Mouse (Mus musculus) MEL (cell line): ENCODE results near the gene Ddias. TPM values are rescaled to one million over a fixed set of nuclear protein-coding genes. Genes with fewer than 3 reads are reported as not detected.

Experiments used
- DNase-seq: peaks from one replicate; pipeline ENCODE4 v3.0.0; 2011; ENCODE audit warnings: low read depth, low spot score
- H3K27ac ChIP-seq: 2 replicates; pipeline ENCODE4 v1.5.1; 2012; ENCODE audit warnings: low read depth, mild to moderate bottlenecking, control low read depth, low read length, moderate library complexity; ENCODE audit not compliant: control insufficient read depth
- H3K27me3 ChIP-seq, 2 experiments: fragments of 150-350 bp in 1 of 2; sonication (generic) in 1 of 2; 2 replicates each; pipeline ENCODE4 v1.6.1; 2012; ENCODE audit warnings: low read length in 2 of 2, mild to moderate bottlenecking in 2 of 2, improper control_type of control experiment in 1 of 2, moderate library complexity in 1 of 2; ENCODE audit not compliant: insufficient read depth in 2 of 2, control insufficient read depth in 1 of 2
- H3K36me3 ChIP-seq, 2 experiments: 2 replicates each; pipeline ENCODE4 v1.6.1; 2012 to 2014; ENCODE audit warnings: low read length in 2 of 2, improper control_type of control experiment in 1 of 2, inconsistent platforms in 1 of 2, mild to moderate bottlenecking in 1 of 2; ENCODE audit not compliant: insufficient read depth in 2 of 2, control insufficient read depth in 1 of 2
- H3K4me1 ChIP-seq, 2 experiments: fragments of 150-350 bp in 1 of 2; sonication (generic) in 1 of 2; 2 replicates each; pipeline ENCODE4 v1.6.1; 2012; ENCODE audit warnings: low read length in 2 of 2, improper control_type of control experiment in 1 of 2, mild to moderate bottlenecking in 1 of 2; ENCODE audit not compliant: insufficient read depth in 2 of 2, control insufficient read depth in 1 of 2
- H3K4me3 ChIP-seq, 2 experiments: fragments of 150-350 bp in 1 of 2; sonication (generic) in 1 of 2; 2 replicates each; pipeline ENCODE4 v1.5.1; 2012; ENCODE audit warnings: low read depth in 2 of 2, low read length in 2 of 2, mild to moderate bottlenecking in 2 of 2, moderate library complexity in 2 of 2, control low read depth in 1 of 2, improper control_type of control experiment in 1 of 2; ENCODE audit not compliant: control insufficient read depth in 1 of 2, insufficient read depth in 1 of 2
- H3K79me2 ChIP-seq: 2 replicates; pipeline ENCODE4 v1.6.1; 2012; ENCODE audit warnings: mild to moderate bottlenecking, low read length, moderate library complexity; ENCODE audit not compliant: control insufficient read depth, poor library complexity, insufficient read depth
- H3K9ac ChIP-seq: 2 replicates; pipeline ENCODE4 v1.6.1; 2012; ENCODE audit warnings: low read depth, mild to moderate bottlenecking, control low read depth, low read length, moderate library complexity; ENCODE audit not compliant: control insufficient read depth, poor library complexity, severe bottlenecking
- H3K9me3 ChIP-seq: fragments of 150-350 bp; sonication (generic); replicated peaks from 2 replicates; pipeline ENCODE4 v1.6.1; 2012; ENCODE audit warnings: mild to moderate bottlenecking, low read length, improper control_type of control experiment, moderate library complexity; ENCODE audit not compliant: insufficient read depth
- CHD1 ChIP-seq: IDR thresholded peaks from 2 replicates; pipeline ENCODE4 v1.6.1; 2012; ENCODE audit warnings: low read depth, mild to moderate bottlenecking, inconsistent platforms, low read length, improper control_type of control experiment
- CTCF ChIP-seq, 3 experiments: IDR thresholded peaks in 2 of 3; conservative IDR thresholded peaks in 1 of 3; 2 replicates each; pipeline ENCODE4 v1.5.1; 2011 to 2012; ENCODE audit warnings: low read length in 3 of 3, low read depth in 2 of 3, mild to moderate bottlenecking in 2 of 3, improper control_type of control experiment in 1 of 3, inconsistent platforms in 1 of 3, mixed read lengths in 1 of 3, moderate library complexity in 1 of 3; ENCODE audit not compliant: control insufficient read depth in 1 of 3, insufficient read depth in 1 of 3, poor library complexity in 1 of 3, severe bottlenecking in 1 of 3
- E2F4 ChIP-seq: IDR thresholded peaks from 2 replicates; pipeline ENCODE4 v1.6.1; 2011; ENCODE audit warnings: low read depth, low read length, improper control_type of control experiment, borderline replicate concordance
- ETS1 ChIP-seq: IDR thresholded peaks from 2 replicates; pipeline ENCODE4 v1.6.1; 2012; ENCODE audit warnings: low read depth, mild to moderate bottlenecking, inconsistent platforms, low read length, improper control_type of control experiment, moderate library complexity
- GABPA ChIP-seq: IDR thresholded peaks from 2 replicates; pipeline ENCODE4 v1.6.1; 2012; ENCODE audit warnings: low read depth, mild to moderate bottlenecking, inconsistent platforms, low read length, improper control_type of control experiment, moderate library complexity
- HCFC1 ChIP-seq: IDR thresholded peaks from 2 replicates; pipeline ENCODE4 v1.6.1; 2012; ENCODE audit warnings: low read depth, mild to moderate bottlenecking, inconsistent platforms, low read length, improper control_type of control experiment, moderate library complexity
- MAX ChIP-seq: IDR thresholded peaks from 2 replicates; pipeline ENCODE4 v1.6.1; 2011; ENCODE audit warnings: low read length, improper control_type of control experiment
- MAZ ChIP-seq: IDR thresholded peaks from 2 replicates; pipeline ENCODE4 v1.6.1; 2012; ENCODE audit warnings: low read depth, mild to moderate bottlenecking, inconsistent platforms, low read length, improper control_type of control experiment
- MYB ChIP-seq: IDR thresholded peaks from 2 replicates; pipeline ENCODE4 v1.6.1; 2011; ENCODE audit warnings: mild to moderate bottlenecking, low read depth, low read length, improper control_type of control experiment
- MYC ChIP-seq: IDR thresholded peaks from 2 replicates; pipeline ENCODE4 v1.6.1; 2011; ENCODE audit warnings: low read depth, mild to moderate bottlenecking, low read length, improper control_type of control experiment, moderate library complexity
- NELFE ChIP-seq: IDR thresholded peaks from 2 replicates; pipeline ENCODE4 v1.6.1; 2011; ENCODE audit warnings: low read depth, low read length, improper control_type of control experiment
- POLR2AphosphoS2 ChIP-seq: IDR thresholded peaks from 2 replicates; pipeline ENCODE4 v1.6.1; 2011; ENCODE audit warnings: low read length, improper control_type of control experiment
- POLR2AphosphoS5 ChIP-seq: IDR thresholded peaks from 2 replicates; pipeline ENCODE4 v1.6.1; 2012; ENCODE audit warnings: low read depth, borderline replicate concordance, mild to moderate bottlenecking, inconsistent platforms, low read length, moderate library complexity, mixed read lengths
- RAD21 ChIP-seq: IDR thresholded peaks from 2 replicates; pipeline ENCODE4 v1.6.1; 2011; ENCODE audit warnings: mild to moderate bottlenecking, low read depth, low read length, improper control_type of control experiment
- SIN3A ChIP-seq: IDR thresholded peaks from 2 replicates; pipeline ENCODE4 v1.6.1; 2012; ENCODE audit warnings: low read length, improper control_type of control experiment, inconsistent platforms
- SMC3 ChIP-seq: IDR thresholded peaks from 2 replicates; pipeline ENCODE4 v1.6.1; 2011; ENCODE audit warnings: low read depth, low read length, improper control_type of control experiment
- TAL1 ChIP-seq: IDR thresholded peaks from 2 replicates; pipeline ENCODE4 v1.6.1; 2012; ENCODE audit warnings: mild to moderate bottlenecking, inconsistent platforms, low read length, moderate library complexity, mixed read lengths
- TCF12 ChIP-seq: IDR thresholded peaks from 2 replicates; pipeline ENCODE4 v1.6.1; 2014; ENCODE audit warnings: low read depth, mild to moderate bottlenecking, inconsistent platforms, low read length, improper control_type of control experiment, moderate library complexity
- USF1 ChIP-seq: IDR thresholded peaks from 2 replicates; pipeline ENCODE4 v1.6.1; 2014; ENCODE audit warnings: low read depth, mild to moderate bottlenecking, inconsistent platforms, low read length, improper control_type of control experiment, moderate library complexity
- ZC3H11A ChIP-seq: IDR thresholded peaks from 2 replicates; pipeline ENCODE4 v1.6.1; 2012; ENCODE audit warnings: low read depth, mild to moderate bottlenecking, inconsistent platforms, low read length, improper control_type of control experiment
- ZKSCAN1 ChIP-seq: IDR thresholded peaks from 2 replicates; pipeline ENCODE4 v1.6.1; 2012; ENCODE audit warnings: low read depth, mild to moderate bottlenecking, inconsistent platforms, low read length, improper control_type of control experiment, moderate library complexity
- ZMIZ1 ChIP-seq: IDR thresholded peaks from 2 replicates; pipeline ENCODE4 v1.6.1; 2012; ENCODE audit warnings: low read depth, mild to moderate bottlenecking, inconsistent platforms, low read length, improper control_type of control experiment, moderate library complexity
- polyA plus RNA-seq, 2 experiments: library from polyadenylated mRNA; stranded (reverse) in 1 of 2; unstranded in 1 of 2; fragments of >175 nt in 1 of 2; fragments of >200 nt in 1 of 2; gene quantifications; 2 replicates each; pipeline versions ENCODE4 v1.2.1 to v1.2.4; 2012; ENCODE audit warnings: low replicate concordance in 2 of 2, low read depth in 1 of 2; ENCODE audit not compliant: insufficient read length in 2 of 2, insufficient read depth in 1 of 2, missing spikeins in 1 of 2
- total RNA-seq: library from RNA; depleted of rRNA; stranded (reverse); fragments of 300-350 nt; gene quantifications from 2 replicates; pipeline ENCODE4 v1.2.3, GENCODE M21; 2012

Ddias gene
- total and polyA plus RNA-seq, 3 experiments: 19.9 to 23.5 TPM; not detected in 1

DNA sequence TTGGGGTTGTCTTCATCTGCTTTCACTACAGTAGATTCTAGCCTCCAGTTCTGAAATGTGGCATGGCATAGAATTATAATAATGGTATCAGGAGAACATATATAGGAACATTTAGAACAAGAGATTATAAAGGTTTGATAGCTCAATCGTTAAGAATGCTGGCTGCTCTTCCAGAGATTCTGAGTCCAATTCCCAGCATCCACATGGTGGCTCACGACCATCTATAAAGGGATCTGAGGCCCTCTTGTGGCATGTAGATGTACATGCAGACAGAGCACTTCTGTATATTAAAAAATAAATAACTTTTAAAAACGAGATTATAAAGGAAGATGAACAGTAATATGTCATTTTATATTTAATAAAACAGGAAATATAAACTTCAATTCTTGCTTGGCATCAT, 19.4 kb upstream of the Ddias start:
- Histone ChIP-seq H3K9me3 (no peaks in the 10 kb centered on the region), H3K4me1 (no peaks in the 10 kb centered on the region), H3K27me3 (no peaks in the 10 kb centered on the region), H3K4me3 (no peak overlapping the region), H3K36me3 (peaks cover 2 to 15% of the 10 kb centered on the region in 2 experiments; a peak in 3 of 4 replicates), H3K9ac (no peak overlapping the region), H3K79me2 (peaks cover 1% of the 10 kb centered on the region; the same call in 1 of the 2 replicates), H3K27ac (no peak overlapping the region)
- DNase-seq: peak; percentile 54
- TF ChIP-seq TCF12: no peak
- TF ChIP-seq HCFC1: no peak
- TF ChIP-seq ZC3H11A: peak; percentile 49; the same call in 1 of the 2 replicates
- no peak for TF ChIP-seq POLR2AphosphoS5
- no peak for TF ChIP-seq USF1
- TF ChIP-seq ZMIZ1: no peak
- peak; percentile 31; the same call in 1 of the 2 replicates for TF ChIP-seq SIN3A
- peak; percentile 73 for TF ChIP-seq RAD21
- TF ChIP-seq CTCF (IDR thresholded peaks at IDR 0.05 in 2 of 3, conservative IDR thresholded peaks at IDR 0.05 in 1 of 3; ENCODE audit: control insufficient read depth in 1 of 3, insufficient read depth in 1 of 3, low read depth in 2 of 3, low read length in 3 of 3, poor library complexity in 1 of 3, severe bottlenecking in 1 of 3): peak; percentile 37 to 72 (median 47)
- TF ChIP-seq MYC: peak; percentile 44; the same call in 1 of the 2 replicates
- no peak for TF ChIP-seq MYB
- peak; percentile 69 for TF ChIP-seq SMC3

DNA sequence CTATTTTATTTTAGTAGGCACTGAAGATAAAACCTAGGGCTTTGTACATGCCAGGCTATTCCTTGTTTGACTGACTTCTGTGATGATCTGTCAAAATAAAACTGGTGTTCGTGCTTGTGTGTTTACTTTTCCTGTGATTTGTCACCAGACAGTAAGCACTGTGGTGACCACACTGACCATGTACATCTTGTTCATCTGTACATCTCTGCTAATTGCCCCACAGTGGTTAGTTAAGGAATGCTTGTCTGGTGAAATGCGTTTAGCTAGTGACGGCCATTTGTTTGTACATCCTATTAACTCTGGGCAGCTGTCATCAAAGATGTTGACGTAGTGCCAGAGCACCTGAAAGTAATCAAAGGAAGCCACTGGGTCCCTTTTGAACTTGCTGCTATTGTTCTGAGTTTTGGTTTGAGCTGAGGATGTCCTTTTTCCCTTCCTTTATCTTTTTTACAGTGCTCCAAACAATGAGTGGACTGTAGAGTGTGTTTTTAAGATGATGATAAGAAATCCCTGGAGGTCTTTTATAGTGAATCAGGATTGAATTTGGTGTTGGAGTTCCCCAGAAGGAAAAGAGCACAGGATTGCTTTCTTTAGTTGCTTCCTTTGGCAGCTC, 16.7 kb upstream of the Ddias start:
- Histone ChIP-seq H3K79me2 (peaks cover 2% of the 10 kb centered on the region; the same call in 1 of the 2 replicates), H3K27ac (no peak overlapping the region), H3K4me1 (peaks cover 0 to 6% of the 10 kb centered on the region in 2 experiments; a peak in 2 of 4 replicates), H3K9me3 (no peaks in the 10 kb centered on the region), H3K4me3 (no peak overlapping the region), H3K27me3 (no peaks in the 10 kb centered on the region), H3K9ac (no peak overlapping the region), H3K36me3 (peaks cover 10 to 14% of the 10 kb centered on the region in 2 experiments)
- no peak for TF ChIP-seq CHD1
- no peak for TF ChIP-seq POLR2AphosphoS5
- no peak for TF ChIP-seq GABPA
- no peak for TF ChIP-seq MAX
- TF ChIP-seq ZKSCAN1: no peak
- TF ChIP-seq MYB: no peak
- no peak for TF ChIP-seq E2F4
- no peak for TF ChIP-seq TAL1
- no peak for TF ChIP-seq NELFE
- TF ChIP-seq ETS1: no peak
- no peak for TF ChIP-seq MAZ
- no peak for TF ChIP-seq POLR2AphosphoS2
- DNase-seq: no peak
